Mouse (Mus musculus): ENCODE data around the gene Capn5. TPM values are rescaled to one million over a fixed set of nuclear protein-coding genes. Genes with fewer than 3 reads are reported as not detected.

The Capn5 gene
- polyA plus RNA-seq, 1 experiment from 2014 or later, result 26.5 TPM

- H3K36me3 ChIP-seq, result no peaks in the 10 kb centered on the region
- WGBS, result 56% methylated on average over 3 of the region's 3 CpGs
- no peak overlapping the region for H3K4me2 ChIP-seq
- no peak overlapping the region for H3K9ac ChIP-seq
- H3K27ac ChIP-seq (replicated peaks), result no peak overlapping the region
- no peak overlapping the region for H3K4me3 ChIP-seq
- H3K9me3 ChIP-seq, result no peaks in the 10 kb centered on the region
- H3K27me3 ChIP-seq, result no peaks in the 10 kb centered on the region
- H3K4me1 ChIP-seq (replicated peaks), result peaks cover 38% of the 10 kb centered on the region
- ATAC-seq (ENCODE audit: low FRiP score, low read depth), result peak; percentile 24; the same call in 1 of the 2 replicates
Observed at GRCm38 (mm10) chr7:98156280-98156665, 21.8 kb downstream of the Capn5 start.

GRCm38 (mm10) chr7:98155546-98156279, 22.4 kb downstream of the Capn5 start:
- WGBS, result 33% methylated on average over 7 of the region's 8 CpGs
- Histone ChIP-seq H3K4me2 (no peak overlapping the region), H3K36me3 (no peaks in the 10 kb centered on the region), H3K9ac (no peak overlapping the region), H3K4me1 (replicated peaks) (peaks cover 37% of the 10 kb centered on the region), H3K27ac (replicated peaks) (0 out of 2 replicates have a peak overlapping the region, but pooled peaks have one; percentile 31), H3K4me3 (no peak overlapping the region), H3K27me3 (no peaks in the 10 kb centered on the region), H3K9me3 (no peaks in the 10 kb centered on the region)
- peak; percentile 27; the same call in 1 of the 2 replicates for ATAC-seq (ENCODE audit: low FRiP score, low read depth)

GRCm38 (mm10) chr7:98153892-98154291, 24.2 kb downstream of the Capn5 start:
- H3K9me3 ChIP-seq, result no peaks in the 10 kb centered on the region
- H3K4me1 ChIP-seq (replicated peaks), result peaks cover 40% of the 10 kb centered on the region
- H3K27me3 ChIP-seq, result no peaks in the 10 kb centered on the region
- 63% methylated on average over 5 of the region's 5 CpGs for WGBS
- ATAC-seq (ENCODE audit: low FRiP score, low read depth), result no peak
- H3K4me3 ChIP-seq, result no peak overlapping the region
- H3K9ac ChIP-seq, result no peak overlapping the region
- no peaks in the 10 kb centered on the region for H3K36me3 ChIP-seq
- H3K4me2 ChIP-seq, result no peak overlapping the region
- H3K27ac ChIP-seq (replicated peaks), result no peak overlapping the region

- no peak for ATAC-seq (ENCODE audit: low FRiP score, low read depth)
- Histone ChIP-seq H3K36me3 (no peaks in the 10 kb centered on the region), H3K4me3 (no peak overlapping the region), H3K9me3 (no peaks in the 10 kb centered on the region), H3K27ac (replicated peaks) (no peak overlapping the region), H3K4me2 (no peak overlapping the region), H3K4me1 (replicated peaks) (peaks cover 40% of the 10 kb centered on the region), H3K27me3 (no peaks in the 10 kb centered on the region), H3K9ac (no peak overlapping the region)
- WGBS, result 35% methylated on average over 3 of the region's 3 CpGs
Observed at GRCm38 (mm10) chr7:98153345-98153744, 24.7 kb downstream of the Capn5 start.

GRCm38 (mm10) chr7:98152400-98152799, 25.7 kb downstream of the Capn5 start:
- 55% methylated on average over 8 of the region's 8 CpGs for WGBS
- peaks cover 37% of the 10 kb centered on the region for H3K4me1 ChIP-seq (replicated peaks)

GRCm38 (mm10) chr7:98150525-98150924, 27.5 kb downstream of the Capn5 start:
- 48% methylated on average over 5 of the region's 5 CpGs for WGBS
- H3K4me1 ChIP-seq (replicated peaks), result peaks cover 24% of the 10 kb centered on the region
- no peak overlapping the region for H3K4me3 ChIP-seq
- no peaks in the 10 kb centered on the region for H3K27me3 ChIP-seq
- H3K9ac ChIP-seq, result no peak overlapping the region
- H3K36me3 ChIP-seq, result no peaks in the 10 kb centered on the region
- H3K4me2 ChIP-seq, result no peak overlapping the region
- no peaks in the 10 kb centered on the region for H3K9me3 ChIP-seq
- no peak for ATAC-seq (ENCODE audit: low FRiP score, low read depth)
- H3K27ac ChIP-seq (replicated peaks), result no peak overlapping the region

More at GRCm38 (mm10) chr7:98152400-98152799, 25.7 kb downstream of the Capn5 start:
- H3K9me3 ChIP-seq, result no peaks in the 10 kb centered on the region
- H3K4me2 ChIP-seq, result no peak overlapping the region
- H3K9ac ChIP-seq, result no peak overlapping the region
- no peak for ATAC-seq (ENCODE audit: low FRiP score, low read depth)
- H3K27ac ChIP-seq (replicated peaks), result no peak overlapping the region
- no peak overlapping the region for H3K4me3 ChIP-seq
- H3K27me3 ChIP-seq, result no peaks in the 10 kb centered on the region
- H3K36me3 ChIP-seq, result no peaks in the 10 kb centered on the region

- H3K9ac ChIP-seq, result no peak overlapping the region
- H3K27ac ChIP-seq (replicated peaks), result no peak overlapping the region
- peaks cover 24% of the 10 kb centered on the region for H3K4me1 ChIP-seq (replicated peaks)
- H3K4me3 ChIP-seq, result no peak overlapping the region
- no peaks in the 10 kb centered on the region for H3K27me3 ChIP-seq
- H3K4me2 ChIP-seq, result no peak overlapping the region
- no peaks in the 10 kb centered on the region for H3K36me3 ChIP-seq
- ATAC-seq (ENCODE audit: low FRiP score, low read depth), result no peak
- WGBS, result 10% methylated on average over 3 of the region's 3 CpGs
- H3K9me3 ChIP-seq, result no peaks in the 10 kb centered on the region
Observed at GRCm38 (mm10) chr7:98149802-98150201, 28.3 kb downstream of the Capn5 start.

- H3K27me3 ChIP-seq, result no peaks in the 10 kb centered on the region
- H3K9ac ChIP-seq, result no peak overlapping the region
- H3K27ac ChIP-seq (replicated peaks), result no peak overlapping the region
- no peak for ATAC-seq (ENCODE audit: low FRiP score, low read depth)
- no peak overlapping the region for H3K4me3 ChIP-seq
- H3K36me3 ChIP-seq, result no peaks in the 10 kb centered on the region
- no peak overlapping the region for H3K4me2 ChIP-seq
- 71% methylated on average over 10 of the region's 10 CpGs for WGBS
- peaks cover 24% of the 10 kb centered on the region for H3K4me1 ChIP-seq (replicated peaks)
- H3K9me3 ChIP-seq, result no peaks in the 10 kb centered on the region
Observed at GRCm38 (mm10) chr7:98148721-98149407, 29.2 kb downstream of the Capn5 start.

- no peak for ATAC-seq (ENCODE audit: low FRiP score, low read depth)
- no peak overlapping the region for H3K4me2 ChIP-seq
Observed at GRCm38 (mm10) chr7:98147766-98148165, 30.3 kb downstream of the Capn5 start.

GRCm38 (mm10) chr7:98146447-98146845, 31.6 kb downstream of the Capn5 start:
- 82% methylated on average over 8 of the region's 8 CpGs for WGBS
- Histone ChIP-seq H3K36me3 (no peaks in the 10 kb centered on the region), H3K4me1 (replicated peaks) (peaks cover 26% of the 10 kb centered on the region), H3K27ac (replicated peaks) (no peak overlapping the region), H3K9ac (no peak overlapping the region), H3K4me2 (no peak overlapping the region), H3K9me3 (no peaks in the 10 kb centered on the region), H3K27me3 (no peaks in the 10 kb centered on the region), H3K4me3 (no peak overlapping the region)
- no peak for ATAC-seq (ENCODE audit: low FRiP score, low read depth)

More at GRCm38 (mm10) chr7:98147766-98148165, 30.3 kb downstream of the Capn5 start:
- H3K27me3 ChIP-seq, result no peaks in the 10 kb centered on the region
- 0 out of 2 replicates have a peak overlapping the region, but pooled peaks have one; percentile 20 for H3K27ac ChIP-seq (replicated peaks)
- H3K9me3 ChIP-seq, result no peaks in the 10 kb centered on the region
- no peak overlapping the region for H3K4me3 ChIP-seq
- no peak overlapping the region for H3K9ac ChIP-seq
- H3K4me1 ChIP-seq (replicated peaks), result peaks cover 27% of the 10 kb centered on the region
- H3K36me3 ChIP-seq, result no peaks in the 10 kb centered on the region
- 69% methylated on average over 8 of the region's 8 CpGs for WGBS

- no peaks in the 10 kb centered on the region for H3K27me3 ChIP-seq
- peaks cover 29% of the 10 kb centered on the region for H3K4me1 ChIP-seq (replicated peaks)
- H3K36me3 ChIP-seq, result no peaks in the 10 kb centered on the region
- 73% methylated on average over 12 of the region's 12 CpGs for WGBS
- no peak overlapping the region for H3K4me2 ChIP-seq
- ATAC-seq (ENCODE audit: low FRiP score, low read depth), result no peak
- H3K9me3 ChIP-seq, result no peaks in the 10 kb centered on the region
- H3K27ac ChIP-seq (replicated peaks), result no peak overlapping the region
- no peak overlapping the region for H3K4me3 ChIP-seq
- H3K9ac ChIP-seq, result no peak overlapping the region
Observed at GRCm38 (mm10) chr7:98145842-98146446, 32.1 kb downstream of the Capn5 start.

- H3K9me3 ChIP-seq, result no peaks in the 10 kb centered on the region
- H3K4me2 ChIP-seq, result no peak within 1 kb of the TSS
- H3K27ac ChIP-seq (replicated peaks), result no peak within 1 kb of the TSS
- no peak for ATAC-seq (ENCODE audit: low FRiP score, low read depth)
- no peaks in the 10 kb centered on the region for H3K36me3 ChIP-seq
- H3K4me1 ChIP-seq (replicated peaks), result peaks cover 29% of the 10 kb centered on the region
- H3K9ac ChIP-seq, result no peak within 1 kb of the TSS
- WGBS, result 86% methylated on average over 5 of the region's 5 CpGs
- no peak within 1 kb of the TSS for H3K4me3 ChIP-seq
- H3K27me3 ChIP-seq, result no peaks in the 10 kb centered on the region
Observed at GRCm38 (mm10) chr7:98145402-98145801, 32.7 kb downstream of the Capn5 start, which contains the start of gene Omp. Omp (minus strand) TSS chr7:98145502.

Data from hindbrain, embryonic 15.5 days (tissue).